Mouse (Mus musculus) cerebellum, adult (tissue): Measurements from ENCODE around the gene Cct6b.
A peak's percentile ranks its signal among the peaks of the same experiment; 100 is the strongest.

Source experiments
- ATAC-seq: cut with Nextera tagmentation; 2 replicates; pipeline ENCODE4 v1.9.2; 2017; ENCODE audit warnings: mild to moderate bottlenecking, moderate library complexity, mixed read lengths; ENCODE audit not compliant: insufficient number of reproducible peaks, low FRiP score, low TSS enrichment

The Cct6b gene

DNA sequence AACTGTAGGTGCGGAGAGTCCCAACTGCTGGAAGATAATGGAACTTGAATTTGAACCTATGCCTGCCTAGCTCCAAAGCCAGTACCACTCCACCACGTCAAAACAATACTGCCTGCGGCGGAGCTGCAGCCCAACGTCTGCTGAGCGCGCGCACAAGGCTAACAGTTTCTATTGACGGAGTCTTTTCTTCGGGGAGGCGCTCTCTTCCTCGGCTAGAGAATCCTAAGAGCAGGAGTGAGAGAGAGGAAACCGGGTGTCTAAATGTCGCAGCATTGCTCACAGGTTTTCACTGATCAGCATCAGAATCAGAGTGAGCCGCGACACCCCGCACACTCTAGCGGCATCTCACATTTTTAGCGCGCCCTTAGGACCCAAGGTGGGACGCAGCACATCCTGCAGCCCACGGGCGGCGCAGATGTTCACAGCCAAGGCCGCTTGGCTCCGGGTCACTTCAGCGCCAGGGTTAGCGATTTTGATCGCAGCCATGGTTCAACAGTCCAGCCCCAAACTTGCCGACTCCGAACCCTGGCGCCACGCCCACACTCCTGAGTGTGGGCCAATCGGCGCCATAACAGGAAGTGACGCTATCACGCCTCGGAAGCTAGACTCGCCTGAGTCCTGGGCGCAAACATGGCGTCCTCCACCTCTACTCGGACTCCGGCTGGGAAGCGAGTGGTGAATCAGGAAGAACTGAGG is at the start of gene Cct6b, which contains the start of gene Zfp830:
Gene Cct6b (minus strand): TSS at position 580 of the 696 bp plus-strand sequence.
Gene Zfp830 (plus strand): TSS at position 604 of the 696 bp plus-strand sequence.
- ATAC-seq: peak; percentile 97

DNA sequence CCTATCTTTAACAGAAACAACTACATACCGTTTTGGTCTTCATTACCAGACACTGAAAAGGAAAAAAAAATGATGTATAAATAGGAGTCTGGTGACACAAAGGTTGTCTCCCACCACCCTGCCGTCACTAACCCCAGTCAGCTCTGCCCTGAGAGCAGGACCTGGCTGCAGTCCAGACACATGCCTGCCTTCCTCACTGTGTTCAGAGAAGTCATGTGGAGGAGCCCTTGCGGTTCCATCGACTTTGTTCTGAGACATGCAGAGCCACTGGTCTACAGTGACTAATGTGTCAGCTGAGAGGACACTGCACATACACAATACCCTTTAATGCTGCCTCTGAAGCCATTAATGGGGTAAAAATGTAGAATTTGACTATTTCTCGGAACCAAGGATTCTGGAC is 44.4 kb upstream of the Cct6b start:
- ATAC-seq: no peak

DNA sequence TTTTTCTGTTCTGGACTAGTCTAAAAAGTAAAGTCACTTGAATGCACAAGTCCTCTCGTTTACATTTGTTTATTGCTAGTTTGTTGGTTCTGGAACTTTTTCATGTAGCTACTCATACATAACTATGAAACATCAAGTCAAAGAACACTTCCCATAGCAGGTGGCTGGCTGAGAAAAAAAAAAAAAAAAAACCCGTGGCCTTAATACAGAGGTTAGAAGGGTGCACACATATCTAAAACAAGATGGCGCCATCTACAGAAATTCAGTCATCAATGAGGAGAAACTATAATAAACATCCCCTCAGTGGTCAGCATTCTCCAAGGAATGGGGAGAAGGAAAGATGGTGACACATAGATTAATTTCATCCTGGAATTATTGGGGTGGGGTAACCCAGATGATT is 43.2 kb upstream of the Cct6b start:
- no peak for ATAC-seq

DNA sequence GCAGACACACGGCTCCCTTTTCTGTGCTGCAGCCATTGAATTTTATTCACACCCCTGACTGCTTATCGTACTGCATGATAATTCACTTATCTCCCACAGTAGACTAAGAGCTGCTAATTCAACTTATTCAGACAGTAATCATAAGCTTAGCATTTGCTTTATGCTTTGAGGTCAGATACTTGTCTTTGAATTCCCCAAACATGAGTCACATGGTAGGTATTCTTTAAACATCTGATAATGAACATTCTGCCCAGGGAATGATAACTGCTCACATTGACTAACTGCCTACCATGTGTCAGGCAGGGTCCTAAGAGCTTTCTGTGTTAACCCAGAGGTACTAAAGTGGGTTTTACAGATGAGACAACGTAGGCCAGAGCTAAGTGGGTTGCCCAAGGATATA is 42.5 kb upstream of the Cct6b start:
- ATAC-seq: no peak

DNA sequence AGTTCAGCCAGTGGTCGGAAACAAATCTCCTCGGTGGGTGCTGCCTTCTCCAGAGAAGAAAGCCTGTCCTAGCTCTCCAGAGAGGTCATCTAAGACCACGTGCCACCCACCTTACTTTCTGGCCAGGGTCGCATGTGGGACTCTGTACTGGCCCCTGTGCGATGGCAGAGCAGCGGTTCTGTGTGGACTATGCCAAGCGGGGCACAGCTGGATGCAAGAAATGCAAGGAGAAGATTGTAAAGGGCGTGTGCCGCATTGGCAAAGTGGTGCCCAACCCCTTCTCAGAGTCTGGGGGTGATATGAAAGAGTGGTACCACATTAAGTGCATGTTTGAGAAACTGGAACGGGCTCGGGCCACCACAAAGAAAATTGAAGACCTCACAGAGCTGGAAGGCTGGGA is 19.3 kb upstream of the Cct6b start:
- ATAC-seq: no peak

DNA sequence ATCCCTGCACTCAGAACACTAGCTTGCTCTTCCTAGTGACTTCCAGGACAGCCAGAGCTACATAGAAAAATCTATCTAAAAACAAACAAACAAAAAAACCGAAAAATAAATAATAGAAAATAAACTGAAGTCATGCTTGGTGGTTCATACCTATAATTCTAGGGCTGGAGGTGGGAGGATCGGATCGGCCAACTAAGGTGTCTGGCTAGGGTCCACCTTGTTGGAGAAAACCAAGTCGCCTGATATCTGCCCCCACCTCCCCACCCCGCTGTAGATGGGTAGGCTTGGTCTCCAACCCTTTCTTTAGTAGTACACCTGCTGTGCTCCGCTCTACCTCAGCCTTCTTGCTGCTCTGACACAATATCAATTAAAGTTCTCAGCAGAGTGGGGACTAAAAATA is 18.1 kb upstream of the Cct6b start:
- ATAC-seq: no peak

DNA sequence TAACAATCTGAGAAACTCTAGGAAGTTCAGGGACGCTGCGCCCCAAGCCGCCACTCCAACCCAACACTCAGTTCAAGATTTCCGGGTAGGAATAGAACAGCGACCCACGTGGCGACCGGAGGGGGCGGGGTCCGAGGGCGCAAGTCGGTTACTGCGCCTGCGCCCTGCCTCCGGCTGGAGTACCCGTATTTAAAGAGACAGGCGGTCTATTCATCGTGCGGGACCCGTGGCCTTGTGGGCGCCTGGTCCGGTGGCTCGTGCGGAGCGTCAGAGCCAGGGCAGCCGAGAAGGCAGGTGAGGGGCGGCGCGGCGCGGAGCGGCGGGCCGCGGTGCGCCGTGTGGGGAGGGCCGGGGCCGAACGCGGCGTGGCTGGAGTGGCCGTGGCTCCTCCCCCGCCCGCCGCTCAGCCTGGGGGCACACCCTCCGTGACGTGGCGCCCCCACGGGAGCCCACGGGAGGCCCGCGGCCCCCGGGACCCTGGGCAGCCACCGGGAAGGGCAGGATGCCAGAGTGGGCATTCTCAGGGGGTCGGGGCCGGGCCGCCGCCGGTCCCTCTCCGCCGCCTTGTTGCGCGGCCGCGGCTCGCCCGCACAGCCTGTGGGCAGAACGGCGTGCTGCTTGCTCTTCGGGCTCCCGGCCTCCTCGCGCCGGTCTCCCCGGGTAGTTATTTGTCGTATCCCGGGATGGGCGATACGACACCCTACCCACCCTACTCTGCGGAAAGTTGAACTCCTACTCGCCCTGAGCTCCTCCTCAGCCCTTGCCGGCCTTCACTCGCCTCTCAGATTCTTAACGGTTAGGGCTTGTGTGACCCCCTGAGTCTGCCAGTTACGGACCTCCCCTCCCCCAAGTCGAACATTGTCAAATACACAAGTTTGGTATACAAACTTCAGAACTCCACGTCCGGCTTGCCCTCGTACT is 17.1 kb upstream of the Cct6b start, which contains the start of gene Lig3:
Gene Lig3 (plus strand): TSS at position 126 of the 921 bp plus-strand sequence.
- peak; percentile 95 for ATAC-seq

DNA sequence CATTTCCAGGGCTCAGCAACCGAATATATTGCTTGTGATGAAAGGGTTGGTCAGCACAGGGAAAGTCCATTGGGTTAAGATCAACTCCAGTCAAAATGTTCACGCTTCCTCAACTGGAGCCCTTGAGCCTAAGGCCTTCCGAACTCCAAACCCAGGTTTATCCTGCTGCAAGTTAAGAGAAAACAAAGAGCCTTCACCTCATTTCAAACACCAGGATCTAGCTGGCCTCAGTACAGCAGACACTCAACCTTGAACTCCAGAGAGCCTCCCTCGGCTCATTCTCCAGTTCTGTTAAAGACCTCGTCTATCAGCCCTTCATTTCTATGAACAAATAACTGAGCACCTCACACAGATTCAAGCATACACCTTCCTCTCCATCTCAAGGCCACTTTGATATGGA is 16.0 kb upstream of the Cct6b start:
- no peak for ATAC-seq

DNA sequence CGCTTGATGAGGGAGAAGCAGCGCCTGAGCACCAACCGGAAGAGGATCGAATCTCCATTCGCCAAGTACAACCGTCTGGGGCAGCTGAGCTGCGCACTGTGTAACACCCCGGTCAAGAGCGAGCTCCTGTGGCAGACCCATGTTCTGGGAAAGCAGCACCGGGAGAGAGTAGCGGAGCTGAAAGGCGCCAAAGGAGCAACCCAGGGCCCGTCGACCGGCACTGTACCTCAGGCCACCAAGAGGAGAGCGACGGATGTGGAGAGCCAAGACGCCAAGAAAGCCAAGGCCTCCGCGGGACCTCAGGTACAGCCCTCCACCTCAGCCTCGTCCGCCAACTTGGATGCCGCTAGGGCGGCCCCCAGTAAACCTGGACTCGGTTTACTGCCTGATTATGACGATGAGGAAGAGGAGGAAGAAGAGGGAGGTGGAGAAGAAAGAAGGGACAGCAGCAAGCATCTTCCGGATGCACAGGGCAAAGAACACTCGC is 360 bp upstream of the Cct6b start:
- peak; percentile 68; the same call in 1 of the 2 replicates for ATAC-seq

DNA sequence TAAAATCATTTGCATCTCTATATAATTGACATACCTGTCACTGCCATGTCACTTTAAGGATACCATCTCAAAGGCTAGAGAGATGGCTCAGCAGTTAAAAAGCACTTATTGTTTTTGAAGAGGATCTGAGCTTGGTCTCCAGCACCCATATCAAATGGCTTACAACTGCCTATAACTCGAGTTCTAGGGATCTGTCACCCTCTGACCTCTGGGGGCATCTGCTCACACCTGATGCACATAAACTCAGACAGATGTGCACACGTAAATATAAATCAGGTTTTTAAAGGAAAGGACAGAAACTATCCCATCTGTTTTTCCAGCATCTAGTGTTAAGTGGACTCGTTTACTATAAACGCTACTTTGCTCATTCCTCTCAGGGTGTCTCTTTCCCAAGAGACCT is 860 bp downstream of the Cct6b start:
- no peak for ATAC-seq

DNA sequence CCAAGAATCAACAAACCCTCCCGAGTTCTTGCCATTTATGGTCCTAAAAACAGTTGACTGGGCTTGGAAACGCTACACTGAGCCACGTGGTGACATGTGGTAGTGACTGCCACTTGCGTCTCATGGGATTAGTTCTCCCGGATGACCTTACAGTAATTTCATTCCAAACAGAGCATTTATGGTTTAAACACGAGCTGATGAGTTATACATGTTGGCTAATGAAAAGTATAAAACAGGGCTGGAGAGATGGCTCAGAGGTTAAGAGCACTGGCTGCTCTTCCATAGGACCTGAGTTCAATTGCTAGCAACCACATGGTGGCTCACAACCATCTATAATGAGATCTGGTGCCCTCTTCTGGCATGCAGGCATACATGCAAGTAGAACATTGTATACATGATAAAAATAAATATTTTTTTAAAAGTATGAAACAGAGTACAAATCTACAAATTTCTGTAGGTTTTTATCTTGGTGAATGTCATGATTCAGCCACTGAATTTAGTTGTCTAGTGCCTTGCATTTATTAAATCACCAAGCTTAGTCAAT is 1.8 kb downstream of the Cct6b start:
- ATAC-seq: no peak

DNA sequence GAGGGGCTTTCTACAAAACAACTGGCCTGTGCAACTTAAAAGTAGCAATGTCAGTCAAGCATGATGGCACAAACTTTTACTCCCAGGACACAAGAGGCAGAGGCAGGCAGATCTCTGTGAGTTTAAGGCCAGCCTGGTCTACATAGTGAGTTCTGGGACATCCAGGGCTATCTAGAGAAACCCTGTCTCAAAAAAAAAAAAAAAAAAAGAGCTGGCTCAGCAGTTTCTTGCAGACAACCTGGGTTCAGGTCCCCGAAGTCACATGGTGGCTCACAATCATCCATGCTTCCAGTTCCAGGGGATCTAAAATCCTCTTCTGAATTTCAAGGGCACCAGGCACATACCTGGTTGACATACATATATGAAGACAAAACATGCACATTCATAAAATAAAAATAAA is 8.2 kb downstream of the Cct6b start:
- no peak for ATAC-seq

DNA sequence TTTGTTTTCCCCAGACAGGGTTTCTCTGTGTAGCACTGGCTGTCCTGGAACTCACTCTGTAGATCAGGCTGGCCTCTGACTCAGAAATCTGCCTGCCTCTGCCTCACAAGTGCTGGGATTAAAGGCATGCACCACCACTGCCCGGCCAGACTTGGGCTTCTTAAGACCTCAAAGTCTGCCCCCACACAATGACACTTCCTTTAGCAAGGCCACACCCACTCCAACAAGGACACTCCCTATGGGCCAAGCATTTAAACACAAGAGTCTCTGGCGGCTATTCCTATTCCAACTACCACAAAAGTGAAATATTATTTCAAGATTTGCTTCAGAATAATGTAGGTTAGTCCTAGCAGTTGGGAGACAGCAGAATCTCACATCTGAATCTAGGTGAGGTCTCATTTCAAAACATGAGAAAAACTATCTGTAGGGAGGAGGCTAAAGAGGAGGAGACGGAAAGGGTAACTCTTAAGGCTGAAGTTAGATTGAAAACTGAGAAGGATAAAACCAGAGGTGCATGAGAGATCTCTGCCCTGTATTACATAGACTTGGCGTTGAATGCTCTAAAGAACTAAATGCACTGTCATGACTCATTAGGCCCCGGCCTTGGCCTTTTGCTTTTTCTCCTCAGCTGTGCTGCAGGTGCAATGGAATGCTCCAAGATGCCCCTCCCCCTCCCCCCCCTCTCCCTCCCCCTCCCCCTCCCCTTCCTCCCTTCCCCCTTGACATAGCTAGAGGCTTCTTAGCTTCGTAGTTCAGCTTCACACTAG is 11.6 kb downstream of the Cct6b start:
- no peak for ATAC-seq

DNA sequence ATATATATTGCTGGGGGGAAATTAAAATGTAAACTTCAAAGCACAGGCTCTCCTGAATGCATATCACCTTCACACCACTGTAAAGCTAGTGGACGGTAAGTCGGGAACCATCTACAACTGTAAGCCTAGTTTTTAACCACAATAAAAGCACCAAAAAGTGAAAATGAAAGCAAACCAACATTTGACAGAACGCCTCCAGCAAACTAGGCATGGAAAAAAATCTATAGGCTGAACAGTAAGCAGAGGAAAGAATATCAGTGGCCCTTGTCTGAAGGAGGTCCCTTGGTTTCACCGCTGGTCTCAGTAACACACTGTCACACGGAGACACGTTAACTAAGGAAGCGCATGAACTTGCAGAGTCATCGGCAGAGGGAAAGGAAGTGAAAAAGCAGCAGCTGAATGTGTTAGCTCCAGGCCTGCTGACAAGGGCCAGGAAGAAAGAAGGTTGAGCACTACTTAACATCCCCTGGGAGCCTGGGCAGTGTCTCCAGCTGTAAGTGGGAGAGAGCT is 17.2 kb downstream of the Cct6b start:
- no peak for ATAC-seq

DNA sequence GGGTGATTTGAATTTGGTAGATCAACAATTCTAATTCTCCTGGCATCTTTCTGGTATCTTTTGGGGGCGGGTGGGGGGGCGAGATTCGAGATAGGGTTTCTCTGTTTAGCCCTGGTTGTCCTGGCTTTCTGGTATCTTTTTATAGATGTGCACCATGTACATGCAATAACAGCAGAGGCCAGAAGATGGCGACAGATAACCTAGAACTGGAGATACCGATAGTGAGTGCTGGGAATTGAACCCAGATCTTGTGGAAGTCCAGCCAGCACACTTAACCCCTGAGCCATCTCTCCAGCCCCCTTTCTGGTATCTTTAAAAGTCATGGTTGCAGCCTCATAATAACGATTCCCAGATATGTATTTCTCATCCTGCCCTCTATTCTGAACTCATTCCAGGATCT is 18.0 kb downstream of the Cct6b start:
- no peak for ATAC-seq

DNA sequence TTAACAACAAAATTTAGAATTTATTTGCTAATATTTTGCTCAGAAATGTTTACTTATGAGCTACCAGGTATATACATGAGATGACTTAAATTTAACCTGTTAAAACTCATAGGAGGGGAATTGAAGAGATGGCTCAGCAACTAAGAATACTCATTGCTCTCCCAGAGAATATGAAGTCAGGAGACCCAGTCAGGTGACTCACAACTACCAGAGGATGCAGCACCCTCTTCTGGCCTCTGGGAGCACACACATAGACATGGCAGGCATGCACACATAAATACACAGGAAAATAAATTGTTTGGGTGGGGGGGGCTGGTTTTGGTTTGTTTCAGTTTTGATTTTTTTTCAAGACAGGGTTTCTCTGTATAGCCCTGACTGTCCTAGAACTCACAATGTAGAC is 25.1 kb downstream of the Cct6b start:
- no peak for ATAC-seq

DNA sequence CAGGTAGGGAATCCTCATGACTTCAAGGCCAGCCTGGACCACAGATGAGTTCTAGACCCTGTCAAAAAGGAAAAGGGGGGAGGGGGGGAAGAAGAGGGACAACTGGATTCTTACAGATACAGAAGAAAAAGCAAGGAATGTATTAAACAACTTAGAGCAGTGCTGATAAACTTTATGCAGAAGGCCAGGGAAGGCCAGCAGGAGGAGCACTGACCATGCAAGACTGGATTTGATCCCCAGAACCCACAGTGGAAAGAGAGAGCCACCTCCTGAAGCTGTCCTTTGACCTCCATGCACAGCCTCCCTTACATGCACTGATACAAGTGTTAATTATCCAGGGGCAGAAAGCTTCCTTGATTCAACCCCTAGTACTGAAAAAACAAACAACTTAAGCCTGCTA is 29.9 kb downstream of the Cct6b start:
- no peak for ATAC-seq

DNA sequence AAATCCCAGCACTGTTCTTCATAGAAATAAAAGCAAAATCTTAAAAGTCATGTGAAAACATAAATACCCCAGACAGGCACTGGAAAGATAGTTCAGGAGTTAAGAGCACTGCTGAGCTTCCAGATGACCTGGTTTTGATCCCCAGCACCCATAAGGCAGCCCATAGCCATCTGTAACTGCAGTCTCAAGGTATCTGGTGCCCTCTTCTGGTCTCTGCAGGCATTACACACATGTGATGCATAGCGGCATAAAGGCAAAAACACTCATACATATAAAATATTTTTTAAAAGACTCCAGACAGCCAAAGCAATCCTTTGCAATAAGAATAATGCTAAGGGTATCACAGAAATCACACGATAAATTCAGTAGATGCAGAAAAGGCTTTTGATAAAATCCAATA is 37.3 kb downstream of the Cct6b start:
- no peak for ATAC-seq

DNA sequence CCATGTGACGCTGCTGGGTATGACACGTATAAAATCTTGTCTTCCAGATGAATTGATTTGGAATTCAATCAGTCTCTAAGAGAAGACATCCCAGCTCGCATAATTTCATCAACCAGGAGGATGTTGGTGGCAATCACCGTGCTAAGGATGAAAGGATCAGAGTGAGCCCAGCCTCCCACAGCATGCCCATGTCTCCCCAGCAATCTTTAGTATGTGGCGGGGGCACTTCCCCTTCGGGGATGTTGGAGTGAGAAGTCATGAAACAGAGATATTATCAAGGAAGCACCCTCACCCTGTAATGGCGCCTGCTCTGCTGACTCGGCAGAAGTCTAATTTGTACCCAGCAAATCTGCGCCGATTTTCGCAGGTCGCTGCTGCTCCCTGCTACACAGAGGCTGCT is 44.8 kb downstream of the Cct6b start:
- no peak for ATAC-seq

DNA sequence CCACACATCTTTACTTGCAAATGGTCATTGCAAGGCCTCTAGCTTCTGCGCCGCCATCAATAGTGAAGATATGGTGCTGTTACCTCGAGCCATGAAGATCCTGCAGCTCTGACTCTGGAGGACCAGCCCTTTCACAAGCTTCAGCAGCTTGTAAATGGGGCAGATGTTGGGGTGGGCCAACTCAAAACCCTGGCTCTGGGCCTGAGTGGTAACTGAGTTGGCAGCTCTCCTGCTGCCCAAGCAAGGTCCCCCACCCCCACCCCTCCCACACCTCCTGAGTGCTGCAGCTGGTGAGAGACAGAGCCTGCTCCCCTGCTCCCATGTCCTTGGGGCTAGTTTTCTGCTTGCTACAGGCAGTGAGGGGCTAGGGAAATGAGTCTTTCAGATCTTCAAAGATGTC is 51.4 kb downstream of the Cct6b start:
- ATAC-seq: no peak
